Mouse (Mus musculus) forebrain, embryonic 16.5 days (tissue): Measurements from ENCODE around the gene Cxcl13. TPM values are rescaled to one million over a fixed set of nuclear protein-coding genes. Genes with fewer than 3 reads are reported as not detected.

Source experiments
- ATAC-seq: fragments of 200-750 bp; cut with Nextera tagmentation; 2 replicates; pipeline ENCODE4 v1.8.0; 2017; ENCODE audit warnings: mild to moderate bottlenecking, moderate library complexity
- H3K27ac ChIP-seq: fragments of 300-500 bp; sonication (generic); 2 replicates; pipeline ENCODE4 v1.5.1; 2014; ENCODE audit warnings: low read length, control low read depth
- H3K27me3 ChIP-seq: fragments of 300-500 bp; sonication (generic); replicated peaks from 2 replicates; pipeline ENCODE4 v1.6.1; 2014; ENCODE audit warnings: low read length; ENCODE audit not compliant: control insufficient read depth, insufficient read depth
- H3K36me3 ChIP-seq: fragments of 300-500 bp; sonication (generic); 2 replicates; pipeline ENCODE4 v1.6.1; 2014; ENCODE audit not compliant: control insufficient read depth, insufficient read depth
- H3K4me1 ChIP-seq: fragments of 300-500 bp; sonication (generic); replicated peaks from 2 replicates; pipeline ENCODE4 v1.6.1; 2014; ENCODE audit warnings: low read length; ENCODE audit not compliant: control insufficient read depth, insufficient read depth
- H3K4me2 ChIP-seq: fragments of 300-500 bp; sonication (generic); 2 replicates; pipeline ENCODE4 v1.6.1; 2014; ENCODE audit warnings: mild to moderate bottlenecking, low read length, control low read depth
- H3K4me3 ChIP-seq: fragments of 300-500 bp; sonication (generic); replicated peaks from 2 replicates; pipeline ENCODE4 v1.5.1; 2014; ENCODE audit warnings: mild to moderate bottlenecking, low read length, control low read depth
- H3K9ac ChIP-seq: fragments of 300-500 bp; sonication (generic); replicated peaks from 2 replicates; pipeline ENCODE4 v1.6.1; 2014; ENCODE audit warnings: low read depth, low read length, control low read depth
- H3K9me3 ChIP-seq: fragments of 300-500 bp; sonication (generic); 2 replicates; pipeline ENCODE4 v1.6.1; 2016; ENCODE audit warnings: low read length; ENCODE audit not compliant: control insufficient read depth
- WGBS: fragments of 180-500 bp; shearing (Covaris S2); extraction: QIAGEN DNeasy Blood & Tissue Kit; methylation state at CpG from one replicate; pipeline ENCODE4 v1.1.7; 2014; 5-methylcytosine and 5-hydroxymethylcytosine counted together
- polyA plus RNA-seq: library from polyadenylated mRNA; unstranded; fragments of >200 nt; fragmentation: Nextera tagmentation; extraction: Ambion mirVana; gene quantifications from 2 replicates; pipeline ENCODE4 v1.2.1, GENCODE M21; 2015

Cxcl13 gene
- polyA plus RNA-seq, 1 experiment from 2014 or later = not detected

DNA sequence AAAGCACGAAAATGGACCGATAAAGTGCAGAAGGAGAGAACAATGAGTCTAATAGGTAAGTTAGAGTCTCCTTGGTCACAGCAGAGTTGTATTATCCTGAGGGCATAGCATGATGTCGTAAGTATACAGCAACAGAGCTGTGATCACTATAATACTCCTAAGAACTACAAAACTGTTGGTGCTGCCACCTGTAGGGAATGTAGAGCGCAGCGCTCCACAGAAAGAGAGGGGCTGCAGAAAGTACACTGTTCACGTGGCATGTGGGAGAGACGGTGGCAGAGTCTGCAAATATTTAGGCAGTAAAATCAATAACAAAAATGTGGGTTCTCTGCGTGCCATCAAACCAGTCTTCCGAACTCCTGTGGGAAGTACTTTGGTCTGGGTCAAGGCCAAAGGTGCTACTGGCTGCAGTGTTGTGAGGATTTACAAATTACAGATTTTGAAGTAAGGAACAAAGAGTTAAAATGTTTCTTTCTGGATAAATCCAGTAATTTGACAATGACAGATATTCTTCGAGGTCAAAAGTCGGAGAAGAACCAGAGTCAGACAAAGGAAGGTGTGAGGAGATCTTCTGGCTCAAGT, 18.6 kb upstream of the Cxcl13 start:
- H3K27me3 ChIP-seq = no peaks in the 10 kb centered on the region
- no peaks in the 10 kb centered on the region for H3K4me1 ChIP-seq
- H3K4me2 ChIP-seq = no peak overlapping the region
- no peak overlapping the region for H3K9ac ChIP-seq
- no peak for ATAC-seq
- H3K27ac ChIP-seq = no peak overlapping the region
- 80% methylated on average over 11 of the region's 11 CpGs for WGBS
- H3K9me3 ChIP-seq = no peaks in the 10 kb centered on the region
- no peak overlapping the region for H3K4me3 ChIP-seq
- no peaks in the 10 kb centered on the region for H3K36me3 ChIP-seq

DNA sequence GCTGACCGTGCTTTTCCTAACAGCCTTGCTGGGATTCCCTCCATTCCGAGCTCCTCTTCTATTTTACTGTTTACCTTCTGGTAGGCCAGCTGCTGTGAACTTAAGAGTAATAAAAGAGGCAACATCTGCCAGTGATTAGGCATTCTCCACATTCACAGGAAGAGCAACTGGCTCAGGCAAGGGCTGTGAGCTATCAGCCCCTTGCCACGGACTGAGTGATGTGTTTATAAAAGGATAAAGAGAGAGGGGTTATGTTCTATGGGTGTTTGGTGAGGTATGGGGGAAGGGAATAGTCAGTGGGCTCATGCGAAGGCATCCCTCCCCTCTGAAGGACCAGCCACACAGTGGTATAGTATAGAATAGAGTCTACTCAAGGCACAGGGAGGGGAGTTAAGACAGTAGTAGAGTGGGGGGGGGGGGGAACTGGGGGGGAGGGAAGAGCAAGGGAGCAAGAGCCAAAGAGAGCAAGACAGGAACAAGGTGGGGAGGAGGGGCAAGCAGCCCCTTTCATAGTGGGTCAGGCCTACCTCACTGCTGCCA, 16.0 kb upstream of the Cxcl13 start:
- Histone ChIP-seq H3K4me1 (no peaks in the 10 kb centered on the region), H3K27me3 (no peaks in the 10 kb centered on the region), H3K4me2 (no peak overlapping the region), H3K4me3 (no peak overlapping the region), H3K27ac (no peak overlapping the region), H3K9me3 (no peaks in the 10 kb centered on the region), H3K36me3 (no peaks in the 10 kb centered on the region), H3K9ac (no peak overlapping the region)
- no peak for ATAC-seq
- 73% methylated on average over 4 of the region's 4 CpGs for WGBS

DNA sequence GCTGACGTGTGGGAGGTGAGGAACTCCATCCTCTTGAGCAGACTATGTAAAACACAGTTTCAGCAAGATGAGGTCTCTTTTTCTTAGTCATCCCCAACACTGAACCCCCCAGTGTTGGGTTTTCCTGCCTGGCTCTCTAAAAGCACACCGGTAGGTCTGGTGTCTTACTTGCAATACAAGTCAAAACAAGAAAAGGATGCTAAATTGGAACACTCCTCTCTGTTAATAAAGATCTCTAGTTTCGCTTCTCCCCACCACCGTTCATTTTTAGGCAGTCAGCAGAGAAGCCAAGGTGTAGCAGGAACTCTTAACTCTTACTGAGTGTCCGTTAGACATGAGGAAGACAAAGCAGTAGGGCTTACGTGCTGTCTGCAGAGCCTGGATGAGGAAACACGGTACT, 15.2 kb upstream of the Cxcl13 start:
- 82% methylated on average over 7 of the region's 7 CpGs for WGBS
- Histone ChIP-seq H3K4me3 (no peak overlapping the region), H3K9me3 (no peaks in the 10 kb centered on the region), H3K9ac (no peak overlapping the region), H3K36me3 (no peaks in the 10 kb centered on the region), H3K4me1 (no peaks in the 10 kb centered on the region), H3K27me3 (no peaks in the 10 kb centered on the region), H3K27ac (no peak overlapping the region), H3K4me2 (no peak overlapping the region)
- no peak for ATAC-seq

DNA sequence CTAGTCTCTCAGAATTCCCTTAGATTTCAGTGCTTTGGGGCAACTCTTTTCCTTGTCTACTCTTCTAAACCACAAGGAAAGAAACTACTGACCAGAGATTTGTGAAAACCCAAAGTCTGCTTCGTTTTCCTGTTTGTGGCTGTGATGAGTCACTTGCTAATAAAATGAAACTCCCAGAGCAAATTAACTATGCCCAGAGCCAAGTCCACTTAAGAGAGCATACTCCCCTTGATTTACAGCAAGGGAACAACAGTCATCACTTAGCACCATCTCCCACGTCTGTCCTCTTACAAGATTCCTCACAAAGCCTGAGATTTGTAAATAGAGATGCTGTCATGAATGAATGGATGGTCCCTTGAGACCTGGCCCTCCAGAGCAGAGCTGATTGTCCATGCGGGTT, 11.6 kb upstream of the Cxcl13 start:
- 64% methylated on average over 3 of the region's 3 CpGs for WGBS
- Histone ChIP-seq H3K4me3 (no peak overlapping the region), H3K27me3 (no peaks in the 10 kb centered on the region), H3K4me1 (no peaks in the 10 kb centered on the region), H3K27ac (no peak overlapping the region), H3K9me3 (no peaks in the 10 kb centered on the region), H3K36me3 (no peaks in the 10 kb centered on the region), H3K9ac (no peak overlapping the region), H3K4me2 (no peak overlapping the region)
- no peak for ATAC-seq

DNA sequence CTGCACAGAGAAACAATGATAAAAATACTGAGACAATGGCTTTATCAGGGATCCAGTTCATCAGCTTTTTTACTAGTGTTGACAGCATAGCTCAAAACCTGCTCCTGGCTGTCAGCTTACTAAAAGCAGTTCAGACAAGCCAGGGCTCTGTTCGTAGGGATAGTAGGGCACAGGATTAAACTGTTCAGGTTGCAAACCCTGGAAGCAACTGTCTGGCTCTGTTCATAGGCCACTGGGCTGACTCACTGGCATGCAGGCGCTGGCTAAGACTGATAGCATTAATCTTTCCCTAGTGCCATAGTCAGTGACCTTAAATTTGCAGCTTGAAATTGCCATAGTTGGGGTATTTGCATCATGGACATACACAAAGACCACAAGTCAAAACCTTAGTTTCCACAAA, 10.4 kb upstream of the Cxcl13 start:
- Histone ChIP-seq H3K27me3 (no peaks in the 10 kb centered on the region), H3K4me2 (no peak overlapping the region), H3K27ac (no peak overlapping the region), H3K9me3 (no peaks in the 10 kb centered on the region), H3K4me3 (no peak overlapping the region), H3K36me3 (no peaks in the 10 kb centered on the region), H3K4me1 (no peaks in the 10 kb centered on the region), H3K9ac (no peak overlapping the region)
- WGBS = 66% methylated on average over 2 of the region's 2 CpGs
- no peak for ATAC-seq

DNA sequence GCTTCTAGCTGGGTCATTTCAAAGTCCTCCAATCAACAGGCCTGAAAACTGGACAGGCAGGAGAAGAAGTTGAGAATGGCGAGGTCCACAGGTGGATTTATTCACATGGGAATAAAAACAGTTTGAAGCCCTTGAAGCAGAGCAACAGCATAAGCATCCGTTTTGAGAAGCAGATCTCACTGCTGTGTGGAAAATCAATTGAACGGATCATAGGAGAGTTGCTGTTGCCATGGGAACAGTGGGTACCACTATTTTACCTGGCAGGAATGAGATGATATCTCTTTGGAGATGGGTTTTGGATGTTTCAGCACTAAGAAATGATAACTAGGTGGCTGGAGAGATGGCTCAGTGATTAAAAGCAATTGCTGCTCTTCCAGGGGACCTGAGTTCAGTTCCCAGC, 8.1 kb upstream of the Cxcl13 start:
- no peak overlapping the region for H3K27ac ChIP-seq
- H3K4me2 ChIP-seq = no peak overlapping the region
- H3K4me3 ChIP-seq = no peak overlapping the region
- no peaks in the 10 kb centered on the region for H3K9me3 ChIP-seq
- no peak for ATAC-seq
- H3K9ac ChIP-seq = no peak overlapping the region
- H3K27me3 ChIP-seq = no peaks in the 10 kb centered on the region
- H3K36me3 ChIP-seq = no peaks in the 10 kb centered on the region
- 78% methylated on average over 3 of the region's 3 CpGs for WGBS
- H3K4me1 ChIP-seq = no peaks in the 10 kb centered on the region

DNA sequence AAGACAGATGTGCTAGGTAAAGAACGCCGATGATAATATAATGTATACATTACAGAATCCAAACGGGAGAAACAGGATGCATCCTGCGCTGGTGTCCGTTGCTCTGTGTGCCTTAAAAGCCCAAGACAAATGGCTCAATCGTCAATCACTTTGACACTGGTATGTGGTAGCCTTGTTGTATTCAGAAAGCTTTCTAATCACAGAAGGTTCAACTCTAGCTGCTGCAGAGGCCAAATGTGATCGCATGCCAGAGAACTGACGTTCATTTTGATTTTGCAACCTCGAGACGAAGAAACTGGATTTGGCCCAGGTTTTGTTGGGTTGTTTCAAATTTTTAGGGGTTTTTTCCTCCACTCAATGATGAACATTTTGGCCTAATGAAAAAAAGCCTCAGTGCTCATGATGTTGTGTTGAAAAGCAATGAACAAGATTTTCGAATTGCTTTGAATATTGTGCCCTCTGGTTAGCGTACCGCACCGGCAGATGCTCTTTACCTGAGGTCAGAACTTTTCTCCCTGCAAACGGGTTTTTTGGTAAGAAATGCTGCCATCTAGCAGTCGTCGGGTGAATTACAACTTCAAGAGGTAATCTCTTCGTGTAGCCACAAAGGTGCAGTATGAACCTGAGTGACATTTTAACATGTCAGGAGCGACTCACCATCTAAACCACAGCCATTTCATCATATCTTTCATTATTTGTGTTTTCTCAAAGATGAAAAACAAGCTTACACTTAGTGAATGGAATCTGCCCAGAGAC, 6.6 kb upstream of the Cxcl13 start:
- Histone ChIP-seq H3K27ac (no peak overlapping the region), H3K9me3 (no peaks in the 10 kb centered on the region), H3K9ac (no peak overlapping the region), H3K27me3 (no peaks in the 10 kb centered on the region), H3K4me2 (no peak overlapping the region), H3K4me3 (no peak overlapping the region), H3K4me1 (no peaks in the 10 kb centered on the region), H3K36me3 (no peaks in the 10 kb centered on the region)
- WGBS = 50% methylated on average over 19 of the region's 19 CpGs
- ATAC-seq = no peak

DNA sequence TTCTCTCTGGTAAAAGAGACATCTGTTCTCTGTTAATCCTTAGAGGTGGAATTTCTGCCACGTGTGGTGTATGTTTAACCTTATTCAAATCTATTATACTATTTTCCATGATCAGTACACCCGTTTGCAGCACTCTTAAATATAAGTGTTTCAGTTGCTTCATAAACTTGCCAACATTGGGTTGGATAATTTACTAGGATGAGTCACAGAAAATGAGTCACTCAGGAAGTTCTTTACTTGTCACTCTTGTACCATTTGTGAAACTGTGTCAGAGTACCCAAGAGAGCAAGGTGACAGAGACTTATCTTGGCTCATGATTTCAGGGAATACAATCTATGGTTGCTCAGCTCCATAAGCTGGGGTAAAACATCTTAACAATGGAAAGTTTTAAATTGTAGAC, 8.2 kb downstream of the Cxcl13 start:
- WGBS = 71% methylated on average over 2 of the region's 2 CpGs

DNA sequence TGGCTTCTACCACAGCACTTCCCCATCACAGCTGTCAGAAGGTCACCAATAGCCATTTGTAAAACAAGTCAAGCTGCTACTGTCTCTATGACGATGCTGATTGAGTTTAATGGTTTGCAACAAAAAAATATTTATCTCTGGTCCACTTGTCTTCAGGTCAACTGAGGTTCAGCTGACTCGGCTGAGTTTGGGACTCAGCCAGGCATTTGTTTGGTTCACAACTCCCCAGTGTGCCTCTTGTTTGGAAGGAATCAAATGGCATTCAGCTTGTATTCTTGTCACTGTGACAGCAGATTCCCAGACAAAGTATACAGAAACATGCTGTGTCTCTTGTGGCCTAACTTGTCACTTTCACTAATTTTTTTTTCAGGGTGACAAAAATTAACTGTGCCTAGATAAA, 9.9 kb downstream of the Cxcl13 start:
- no peak overlapping the region for H3K27ac ChIP-seq
- WGBS = 55% methylated on average over 2 of the region's 2 CpGs
- no peaks in the 10 kb centered on the region for H3K4me1 ChIP-seq
- H3K9ac ChIP-seq = no peak overlapping the region
- H3K27me3 ChIP-seq = no peaks in the 10 kb centered on the region
- H3K4me2 ChIP-seq = no peak overlapping the region
- no peaks in the 10 kb centered on the region for H3K9me3 ChIP-seq
- H3K36me3 ChIP-seq = no peaks in the 10 kb centered on the region
- ATAC-seq = no peak
- H3K4me3 ChIP-seq = no peak overlapping the region

More for the DNA sequence above, 8.2 kb downstream of the Cxcl13 start:
- no peak for ATAC-seq
- H3K27ac ChIP-seq = no peak overlapping the region
- H3K36me3 ChIP-seq = no peaks in the 10 kb centered on the region
- H3K9me3 ChIP-seq = no peaks in the 10 kb centered on the region
- H3K9ac ChIP-seq = no peak overlapping the region
- no peaks in the 10 kb centered on the region for H3K4me1 ChIP-seq
- H3K4me3 ChIP-seq = no peak overlapping the region
- H3K4me2 ChIP-seq = no peak overlapping the region
- no peaks in the 10 kb centered on the region for H3K27me3 ChIP-seq
